Mouse (Mus musculus) ES-E14 (cell line): Measurements from ENCODE around the gene Hmgn1. TPM values are rescaled to one million over a fixed set of nuclear protein-coding genes. Genes with fewer than 3 reads are reported as not detected.
A peak's percentile ranks its signal among the peaks of the same experiment; 100 is the strongest.

Source experiments
- DNase-seq: peaks from one replicate; pipeline ENCODE4 v3.0.0-alpha.2; 2013; ENCODE audit warnings: low read depth, low spot score
- H3K27ac ChIP-seq: 2 replicates; pipeline ENCODE4 v1.5.1; 2012; ENCODE audit warnings: low read depth, mild to moderate bottlenecking, low read length, moderate library complexity, mixed read lengths; ENCODE audit not compliant: poor library complexity, insufficient read depth, severe bottlenecking
- H3K36me3 ChIP-seq: 2 replicates; pipeline ENCODE4 v1.6.1; 2012; ENCODE audit warnings: mild to moderate bottlenecking, low read length, moderate library complexity, mixed read lengths; ENCODE audit not compliant: control insufficient read depth, poor library complexity, insufficient read depth, severe bottlenecking
- H3K4me1 ChIP-seq, 2 experiments: fragments of 150-350 bp in 1 of 2; sonication (generic) in 1 of 2; 2 replicates each; pipeline ENCODE4 v1.6.1; 2012; ENCODE audit warnings: low read length in 2 of 2, mild to moderate bottlenecking in 1 of 2, mixed read lengths in 1 of 2; ENCODE audit not compliant: control insufficient read depth in 2 of 2, insufficient read depth in 2 of 2, poor library complexity in 1 of 2
- H3K4me3 ChIP-seq, 2 experiments: fragments of 150-350 bp in 1 of 2; sonication (generic) in 1 of 2; 2 replicates each; pipeline ENCODE4 v1.5.1; 2012; ENCODE audit warnings: low read length in 2 of 2, low read depth in 1 of 2, mild to moderate bottlenecking in 1 of 2, mixed read lengths in 1 of 2; ENCODE audit not compliant: insufficient read depth in 1 of 2, poor library complexity in 1 of 2, severe bottlenecking in 1 of 2
- H3K9ac ChIP-seq: 2 replicates; pipeline ENCODE4 v1.6.1; 2012; ENCODE audit warnings: low read depth, mild to moderate bottlenecking, low read length, mixed read lengths; ENCODE audit not compliant: poor library complexity, insufficient read depth, severe bottlenecking
- H3K9me3 ChIP-seq: fragments of 150-350 bp; sonication (generic); 2 replicates; pipeline ENCODE4 v1.6.1; 2012; ENCODE audit warnings: low read depth, mild to moderate bottlenecking, low read length; ENCODE audit not compliant: control insufficient read depth, insufficient read depth
- CHD2 ChIP-seq: IDR thresholded peaks from 2 replicates; pipeline ENCODE4 v1.6.1; 2014; ENCODE audit warnings: mild to moderate bottlenecking, low read depth, low read length, inconsistent platforms
- HCFC1 ChIP-seq: IDR thresholded peaks from 2 replicates; pipeline ENCODE4 v1.6.1; 2012; ENCODE audit warnings: low read length, inconsistent platforms, borderline replicate concordance; ENCODE audit not compliant: insufficient read depth
- MAFK ChIP-seq: IDR thresholded peaks from 2 replicates; pipeline ENCODE4 v1.6.1; 2014; ENCODE audit warnings: mild to moderate bottlenecking, low read depth, low read length, inconsistent platforms; ENCODE audit not compliant: insufficient read depth
- ZC3H11A ChIP-seq: IDR thresholded peaks from 2 replicates; pipeline ENCODE4 v1.6.1; 2012; ENCODE audit warnings: low read depth, mild to moderate bottlenecking, inconsistent platforms, low read length, borderline replicate concordance
- ZNF384 ChIP-seq: IDR thresholded peaks from 2 replicates; pipeline ENCODE4 v1.6.1; 2012; ENCODE audit warnings: low read depth, low read length, inconsistent platforms
- in situ Hi-C, 2 experiments: fragments of 600-800 bp; cut with MboI; formaldehyde crosslinking; loops; one replicate each; pipeline ENCODE4 v1.15.1; 2025; ENCODE audit warnings: low sequenced_read_pairs in 2 of 2, inconsistent platforms in 1 of 2; ENCODE audit not compliant: unreplicated experiment in 2 of 2
- total RNA-seq: library from RNA; depleted of rRNA; stranded (reverse); fragments of 300-350 nt; gene quantifications from 2 replicates; pipeline ENCODE4 v1.2.3, GENCODE M21; 2012

The Hmgn1 gene
- total RNA-seq, 1 experiment, result 403 TPM

DNA sequence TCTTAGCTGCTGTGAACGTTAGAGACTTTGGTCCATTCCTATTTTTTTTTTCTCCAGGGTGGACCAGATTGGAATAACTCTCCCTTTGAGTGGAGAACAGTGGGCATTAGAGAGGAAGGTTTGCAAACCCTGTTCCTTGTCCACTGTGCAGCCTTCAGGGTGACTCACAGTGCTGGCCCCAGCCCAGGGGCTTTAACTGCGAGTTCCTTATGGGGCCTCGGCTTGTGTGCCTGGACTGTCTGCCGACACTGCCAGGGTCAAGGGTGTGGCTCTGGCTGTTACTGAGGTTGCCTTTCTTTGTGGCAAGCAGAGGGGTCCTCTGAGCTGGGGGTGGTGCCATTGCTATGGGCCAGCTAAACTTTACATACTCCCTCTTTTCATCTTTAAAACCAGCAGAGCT lies 23.5 kb upstream of the Hmgn1 start:
- no peaks in the 10 kb centered on the region for H3K9me3 ChIP-seq
- peaks cover 18% of the 10 kb centered on the region for H3K36me3 ChIP-seq
- H3K4me3 ChIP-seq, result no peak overlapping the region
- DNase-seq, result no peak
- no peak for TF ChIP-seq MAFK
- no peak for TF ChIP-seq ZNF384
- no peak for TF ChIP-seq HCFC1
- no peak for TF ChIP-seq ZC3H11A
- no peak for TF ChIP-seq CHD2
- no peak overlapping the region for H3K27ac ChIP-seq
- in situ Hi-C loops, result no loop called here
- no peak overlapping the region for H3K9ac ChIP-seq
- H3K4me1 ChIP-seq, result peaks cover 1 to 22% of the 10 kb centered on the region in 2 experiments; a peak in 2 of 4 replicates

DNA sequence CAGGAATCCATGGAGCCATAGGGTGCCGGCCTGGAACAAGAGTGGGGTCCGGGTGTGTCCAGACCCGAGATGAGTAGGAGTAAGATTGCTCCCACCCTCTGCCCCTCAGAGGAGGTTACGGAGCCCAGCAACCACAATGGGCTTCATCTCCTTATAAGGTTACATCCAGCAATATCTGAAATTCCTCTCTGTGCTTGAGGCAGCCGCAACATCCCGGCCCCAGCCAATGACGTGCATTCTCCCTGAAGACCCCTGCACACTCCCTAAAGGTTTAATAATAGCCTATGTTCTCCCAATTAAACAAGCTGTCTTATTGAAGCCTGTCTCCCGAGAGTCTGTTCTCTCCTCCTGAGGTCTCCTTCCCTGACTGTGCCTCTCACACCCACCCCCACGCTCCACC lies 21.8 kb upstream of the Hmgn1 start:
- in situ Hi-C loops, result no loop called here

DNA sequence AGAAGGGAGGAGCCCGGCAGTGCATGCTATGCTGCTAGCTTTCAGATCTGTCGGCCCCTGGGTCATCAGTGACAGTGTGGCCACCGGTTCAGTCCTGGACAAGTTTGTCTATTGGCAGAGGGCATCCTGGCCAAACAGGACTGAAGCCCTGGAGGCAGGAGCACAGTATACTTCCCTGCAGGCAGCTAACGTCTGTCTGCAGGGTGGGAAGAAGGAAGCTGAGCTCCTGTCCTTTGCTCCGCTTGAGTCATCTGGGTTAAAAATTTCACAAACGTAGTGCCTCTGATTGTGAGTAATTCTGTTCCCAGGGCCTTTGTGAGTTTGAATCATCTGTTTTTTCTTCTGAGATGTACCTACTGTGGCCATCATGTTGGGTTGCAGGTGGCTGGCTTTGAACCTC lies 21.3 kb upstream of the Hmgn1 start:
- Histone ChIP-seq H3K9me3 (no peaks in the 10 kb centered on the region), H3K36me3 (peaks cover 13% of the 10 kb centered on the region), H3K27ac (no peak overlapping the region), H3K9ac (no peak overlapping the region), H3K4me3 (no peak overlapping the region), H3K4me1 (peaks cover 1 to 22% of the 10 kb centered on the region in 2 experiments; a peak in 2 of 4 replicates)
- TF ChIP-seq ZC3H11A (no peak), CHD2 (no peak), HCFC1 (no peak), MAFK (no peak), ZNF384 (no peak)
- in situ Hi-C loops, result no loop called here
- no peak for DNase-seq

More for the DNA sequence above, 21.8 kb upstream of the Hmgn1 start:
- Histone ChIP-seq H3K36me3 (peaks cover 18% of the 10 kb centered on the region), H3K9me3 (no peaks in the 10 kb centered on the region), H3K9ac (no peak overlapping the region), H3K4me3 (no peak overlapping the region), H3K27ac (no peak overlapping the region), H3K4me1 (peaks cover 1 to 22% of the 10 kb centered on the region in 2 experiments; a peak in 2 of 4 replicates)
- TF ChIP-seq HCFC1, result no peak
- TF ChIP-seq CHD2, result no peak
- no peak for TF ChIP-seq MAFK
- no peak for TF ChIP-seq ZC3H11A
- no peak for TF ChIP-seq ZNF384
- no peak for DNase-seq

DNA sequence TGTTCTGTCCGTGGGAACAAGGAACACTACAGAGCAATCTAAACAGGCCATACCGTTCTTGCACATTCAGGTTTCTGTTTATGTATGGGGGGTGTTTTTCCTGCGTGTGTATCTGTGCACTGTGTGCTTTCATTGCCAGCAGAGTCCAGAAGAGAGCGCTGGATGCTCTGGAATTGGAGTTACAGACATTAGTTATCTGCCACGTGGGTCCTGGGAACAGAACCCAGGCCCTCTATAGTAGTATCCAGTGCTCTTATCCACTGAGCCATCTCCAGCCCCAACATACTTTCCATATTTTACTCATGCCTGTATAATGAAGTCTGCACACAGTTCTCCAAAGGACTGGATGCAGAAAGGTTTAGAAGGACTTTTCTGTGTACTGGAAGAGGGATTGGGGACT lies 18.3 kb upstream of the Hmgn1 start:
- peaks cover 3% of the 10 kb centered on the region; the same call in 1 of the 2 replicates for H3K36me3 ChIP-seq
- peak overlapping the region; percentile 67 to 89 for H3K4me3 ChIP-seq
- TF ChIP-seq HCFC1 (no peak), CHD2 (no peak), MAFK (no peak), ZC3H11A (no peak), ZNF384 (no peak)
- H3K9me3 ChIP-seq, result no peaks in the 10 kb centered on the region
- H3K27ac ChIP-seq, result peak overlapping the region; percentile 14; the same call in 1 of the 2 replicates
- DNase-seq, result no peak
- peak overlapping the region; percentile 87 for H3K9ac ChIP-seq
- peaks cover 0 to 22% of the 10 kb centered on the region in 2 experiments; a peak in 2 of 4 replicates for H3K4me1 ChIP-seq
- in situ Hi-C loops, result no loop called here
